27 mouse cellular contexts compared by ENCODE assay signal in genomic region chr8:110521851-110522250, GRCm38 (mm10).
DNase-seq lines count a peak whose midpoint lies in the region; ATAC-seq and TF ChIP-seq lines count a peak whose summit lies in the region.
"Had no signal": no experiment of that assay in that cellular context is flagged by ENCODE, and none has a peak within 500 bp of the region (broad histone marks: within the 10 kb centered on the region; RNA-seq: fewer than 3 reads in every experiment).

No protein-coding gene starts in this region.

- 0 out of 2 replicates have a peak, but pooled peaks cover 4% of the 10 kb centered on the region for H3K4me1 ChIP-seq in heart, embryonic 10.5 days
- H3K4me1 ChIP-seq in E14TG2a.4 (replicated peaks; ENCODE audit: low read depth, low read length), result peaks cover 69% of the 10 kb centered on the region
- peaks cover 3% of the 10 kb centered on the region for H3K4me1 ChIP-seq in ES-Bruce4 (ENCODE audit: control insufficient read depth, insufficient read depth, low read length)
- H3K4me1 ChIP-seq in hindbrain, embryonic 11.5 days (replicated peaks; ENCODE audit: control insufficient read depth, insufficient read depth, low read length), result no peaks in the 10 kb centered on the region
- no peaks in the 10 kb centered on the region for H3K4me1 ChIP-seq in thymus, adult 2 months (replicated peaks; ENCODE audit: control insufficient read depth, insufficient read depth, low read length)
- H3K4me1 ChIP-seq: embryonic facial prominence, embryonic 13.5 days; embryonic facial prominence, embryonic 15.5 days; forebrain, embryonic 10.5 days; forebrain, embryonic 12.5 days had no signal

- H3K9ac ChIP-seq in ES-Bruce4 (ENCODE audit: low read depth, poor library complexity, severe bottlenecking), result no peak overlapping the region
- H3K9ac ChIP-seq in hindbrain, embryonic 11.5 days (ENCODE audit: low read depth, low read length), result no peak overlapping the region
- H3K9ac ChIP-seq: embryonic facial prominence, embryonic 13.5 days; embryonic facial prominence, embryonic 15.5 days; forebrain, embryonic 12.5 days had no signal

- H3K4me3 ChIP-seq in heart, embryonic 10.5 days, result no peak overlapping the region
- H3K4me3 ChIP-seq in E14TG2a.4 (replicated peaks; ENCODE audit: low read length) (peak overlapping the region; percentile 72), ES-Bruce4 (ENCODE audit: low read depth, low read length) (peak overlapping the region; percentile 17; the same call in 1 of the 2 replicates)
- no peak overlapping the region for H3K4me3 ChIP-seq in hindbrain, embryonic 11.5 days (ENCODE audit: low read depth, low read length)
- no peak overlapping the region for H3K4me3 ChIP-seq in thymus, adult 2 months (ENCODE audit: control insufficient read depth, insufficient read depth, low read length)
- H3K4me3 ChIP-seq: embryonic facial prominence, embryonic 13.5 days; embryonic facial prominence, embryonic 15.5 days; erythroblast, embryonic 14.5 days; forebrain, embryonic 10.5 days; forebrain, embryonic 12.5 days had no signal

- H3K27ac ChIP-seq in heart, embryonic 10.5 days, result no peak overlapping the region
- H3K27ac ChIP-seq in ES-Bruce4 (ENCODE audit: insufficient read depth, low read length), result 0 out of 2 replicates have a peak overlapping the region, but pooled peaks have one; percentile 16
- no peak overlapping the region for H3K27ac ChIP-seq in hindbrain, embryonic 11.5 days (ENCODE audit: low read depth, low read length)
- H3K27ac ChIP-seq in thymus, adult 2 months (ENCODE audit: control insufficient read depth, insufficient read depth, low read length), result no peak overlapping the region
- H3K27ac ChIP-seq: embryonic facial prominence, embryonic 13.5 days; embryonic facial prominence, embryonic 15.5 days; forebrain, embryonic 10.5 days; forebrain, embryonic 12.5 days had no signal

- no peak for TF ChIP-seq POLR2A in ES-Bruce4 (IDR thresholded peaks at IDR 0.05; ENCODE audit: insufficient read depth, low read length)
- TF ChIP-seq POLR2A in thymus, adult 2 months (IDR thresholded peaks at IDR 0.05; ENCODE audit: control insufficient read depth, extremely low read depth, insufficient read depth, low read length, poor library complexity), result no peak

- no peak for TF ChIP-seq CTCF in E14TG2a.4 (conservative IDR thresholded peaks at IDR 0.05; ENCODE audit: low read length)
- TF ChIP-seq CTCF in ES-Bruce4 (IDR thresholded peaks at IDR 0.05; ENCODE audit: low read depth, low read length), result no peak
- TF ChIP-seq CTCF in thymus, adult 2 months (IDR thresholded peaks at IDR 0.05; ENCODE audit: borderline replicate concordance, control insufficient read depth, extremely low read depth, insufficient read depth, low read length, poor library complexity), result no peak

- WGBS in heart, embryonic 10.5 days, result 86% methylated on average over 12 of the region's 12 CpGs
- 91% methylated on average over 12 of the region's 12 CpGs for WGBS in hindbrain, embryonic 11.5 days
- 94% methylated on average over 12 of the region's 12 CpGs for WGBS in thymus, adult 2 months

- H3K4me2 ChIP-seq in hindbrain, embryonic 11.5 days (replicated peaks; ENCODE audit: low read depth, low read length), result no peak overlapping the region
- H3K4me2 ChIP-seq: embryonic facial prominence, embryonic 13.5 days; embryonic facial prominence, embryonic 15.5 days; forebrain, embryonic 12.5 days had no signal

- no peaks in the 10 kb centered on the region for H3K27me3 ChIP-seq in heart, embryonic 10.5 days (ENCODE audit: insufficient read depth, poor library complexity, severe bottlenecking)
- H3K27me3 ChIP-seq in E14TG2a.4 (ENCODE audit: insufficient read depth, low read length), result no peaks in the 10 kb centered on the region
- no peaks in the 10 kb centered on the region for H3K27me3 ChIP-seq in ES-Bruce4 (ENCODE audit: control insufficient read depth, insufficient read depth, low read length, poor library complexity, severe bottlenecking)
- no peaks in the 10 kb centered on the region for H3K27me3 ChIP-seq in hindbrain, embryonic 11.5 days (ENCODE audit: control insufficient read depth, insufficient read depth, low read length)
- no peaks in the 10 kb centered on the region for H3K27me3 ChIP-seq in thymus, adult 2 months (ENCODE audit: control insufficient read depth, insufficient read depth, low read length)
- H3K27me3 ChIP-seq: embryonic facial prominence, embryonic 13.5 days; embryonic facial prominence, embryonic 15.5 days; forebrain, embryonic 12.5 days had no signal

- DNase-seq in heart, embryonic 10.5 days (ENCODE audit: low spot score), result peak; percentile 61
- no peak for DNase-seq in heart, adult 18-20 months
- DNase-seq in R1 (ENCODE audit: low read depth, low spot score), result peak; percentile 43
- DNase-seq in hindbrain, embryonic 11.5 days (ENCODE audit: low spot score), result no peak
- no peak for DNase-seq in thymus, adult 2 months
- no peak for DNase-seq in cerebellum, postnatal 25 days
- DNase-seq: adrenal gland, adult 8-10 months; adrenal gland, postnatal 14 days; adrenal gland, postnatal 36 days; cerebellum, adult 11-12 months; cerebellum, adult 2 months; cerebellum, adult 9-10 months; cerebellum, postnatal 10 days; cerebellum, postnatal 36 days; embryo, embryonic 11 days had no signal

- ATAC-seq in hindbrain, embryonic 11.5 days (ENCODE audit: low FRiP score), result no peak
- ATAC-seq: activated CD4-positive, CD25-positive, alpha-beta regulatory T cell, adult 4 months; forebrain, embryonic 14.5 days; forebrain, embryonic 16.5 days; Patski had no signal

- H3K9me3 ChIP-seq in heart, embryonic 10.5 days, result no peaks in the 10 kb centered on the region
- H3K9me3 ChIP-seq in E14TG2a.4 (ENCODE audit: low read length) (no peaks in the 10 kb centered on the region), ES-Bruce4 (replicated peaks; ENCODE audit: control insufficient read depth, insufficient read depth, low read length, poor library complexity, severe bottlenecking) (no peaks in the 10 kb centered on the region)
- no peaks in the 10 kb centered on the region for H3K9me3 ChIP-seq in hindbrain, embryonic 11.5 days (ENCODE audit: control insufficient read depth, low read length)
- H3K9me3 ChIP-seq: embryonic facial prominence, embryonic 13.5 days; embryonic facial prominence, embryonic 15.5 days; forebrain, embryonic 10.5 days; forebrain, embryonic 12.5 days had no signal

- H3K36me3 ChIP-seq in heart, embryonic 10.5 days, result no peaks in the 10 kb centered on the region
- H3K36me3 ChIP-seq in E14TG2a.4 (ENCODE audit: insufficient read depth, low read length) (peaks cover 9% of the 10 kb centered on the region), ES-Bruce4 (ENCODE audit: control insufficient read depth, insufficient read depth, low read length, poor library complexity, severe bottlenecking) (no peaks in the 10 kb centered on the region)
- H3K36me3 ChIP-seq in hindbrain, embryonic 11.5 days (ENCODE audit: control insufficient read depth, insufficient read depth, low read length), result no peaks in the 10 kb centered on the region
- no peaks in the 10 kb centered on the region for H3K36me3 ChIP-seq in thymus, adult 2 months (ENCODE audit: control insufficient read depth, insufficient read depth, low read length)
- H3K36me3 ChIP-seq: embryonic facial prominence, embryonic 13.5 days; embryonic facial prominence, embryonic 15.5 days; forebrain, embryonic 10.5 days; forebrain, embryonic 12.5 days; G1E had no signal

- no peak for TF ChIP-seq EP300 in ES-Bruce4 (IDR thresholded peaks at IDR 0.05; ENCODE audit: insufficient read depth, low read depth, low read length)

Comparison
In these comparisons a context has a peak if more than half of its experiments do, and no peak if none do; other contexts are left out.
1. DNase-seq: peak in heart, embryonic 10.5 days (single experiment) and R1 (single experiment); none in heart, adult 18-20 months (0 of 2), hindbrain, embryonic 11.5 days (single experiment), thymus, adult 2 months (single experiment) and cerebellum, postnatal 25 days (0 of 2).
2. H3K4me3 ChIP-seq: peak in E14TG2a.4 (single experiment) and ES-Bruce4 (single experiment); none in heart, embryonic 10.5 days (single experiment), hindbrain, embryonic 11.5 days (single experiment) and thymus, adult 2 months (single experiment).